Mouse (Mus musculus) G1E-ER4 (cell line): ENCODE results near the gene Tmem106c. TPM values are rescaled to one million over a fixed set of nuclear protein-coding genes. Genes with fewer than 3 reads are reported as not detected.

Experiments used
- GATA1 ChIP-seq: IDR thresholded peaks from one replicate; pipeline ENCODE4 v1.8.0; 2012; ENCODE audit warnings: low read length, inconsistent platforms
- polyA plus RNA-seq: library from polyadenylated mRNA; stranded (reverse); fragments of >175 nt; gene quantifications from 2 replicates; pipeline ENCODE4 v1.2.3, GENCODE M21; 2012

Gene Tmem106c
- polyA plus RNA-seq, 1 experiment = 15.5 TPM

DNA sequence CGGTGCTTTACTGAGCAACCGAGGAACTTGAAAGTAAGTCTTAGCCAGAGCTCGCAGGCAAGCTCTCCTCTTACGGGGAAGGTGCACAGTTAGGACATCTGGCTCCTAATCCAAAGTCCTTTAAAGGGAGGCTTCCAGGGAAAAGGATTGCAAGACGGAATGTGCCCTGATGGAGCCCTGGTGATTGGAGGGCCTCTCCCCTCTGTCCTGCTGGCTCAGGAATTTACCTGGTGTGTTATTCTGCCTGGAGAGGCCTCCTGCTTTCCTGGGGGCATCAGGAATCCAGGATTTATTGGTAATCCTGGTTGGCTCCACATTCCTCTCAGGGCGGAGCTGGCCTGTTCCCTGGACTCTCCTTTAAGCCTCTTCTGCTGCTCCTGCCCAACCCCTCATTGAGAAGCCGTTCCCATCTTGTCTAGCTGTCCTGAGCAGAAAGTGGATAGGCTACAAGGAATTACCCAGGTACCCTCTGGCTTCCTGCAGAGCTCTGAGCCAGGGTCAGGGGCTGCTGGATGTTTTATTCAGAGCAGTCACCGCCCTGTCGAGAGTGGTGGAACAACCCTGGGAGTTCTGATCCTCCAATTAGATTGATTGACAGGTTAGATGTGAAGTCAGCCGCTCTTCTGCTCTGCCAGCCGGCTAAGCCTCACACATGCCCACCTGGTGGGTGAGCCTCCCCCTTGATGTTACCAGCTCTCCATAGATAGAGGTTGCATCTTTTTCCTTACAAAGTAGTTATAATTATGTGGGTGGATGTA is 9.4 kb downstream of the Tmem106c start:
- TF ChIP-seq GATA1 = no peak

DNA sequence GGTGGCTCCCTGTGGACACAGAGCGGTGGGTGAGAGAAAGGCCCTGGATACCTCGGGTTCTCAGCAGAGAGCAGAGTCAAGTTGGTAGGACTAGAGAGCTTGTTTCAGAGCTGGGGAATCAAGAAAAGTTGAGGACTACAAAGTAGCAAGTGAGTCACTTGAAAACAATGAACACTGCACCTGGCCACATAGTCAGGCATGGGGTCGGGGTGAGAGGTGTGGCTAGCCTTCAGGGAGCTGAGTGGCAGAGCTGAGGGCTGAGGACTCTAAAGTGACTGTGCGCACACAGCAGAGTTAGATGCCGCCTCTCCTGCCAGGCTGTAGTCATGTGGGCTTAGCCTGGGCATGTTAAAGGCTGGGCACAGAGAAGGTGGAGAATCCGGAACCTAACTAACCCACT is 17.6 kb downstream of the Tmem106c start:
- TF ChIP-seq GATA1 = no peak

DNA sequence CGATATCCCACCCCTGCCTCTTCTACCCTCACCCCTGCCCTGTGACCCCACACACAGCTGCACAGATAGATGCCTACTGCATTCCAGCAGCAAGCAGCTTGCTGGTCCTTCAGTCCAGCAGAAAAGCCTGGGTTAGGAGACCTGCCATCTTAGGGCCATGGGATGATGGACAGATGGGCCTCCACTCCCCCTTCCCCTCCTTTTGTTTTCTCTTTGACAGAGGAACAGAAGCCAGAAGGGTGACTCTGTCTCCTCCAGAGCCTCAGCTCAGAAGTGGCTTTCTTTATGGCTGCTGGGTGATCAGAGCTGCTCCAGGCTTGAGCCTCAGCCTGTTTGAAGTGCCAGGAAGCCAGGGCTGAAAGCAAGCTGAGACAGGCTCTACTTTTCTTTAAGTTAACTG is 25.5 kb downstream of the Tmem106c start:
- no peak for TF ChIP-seq GATA1

DNA sequence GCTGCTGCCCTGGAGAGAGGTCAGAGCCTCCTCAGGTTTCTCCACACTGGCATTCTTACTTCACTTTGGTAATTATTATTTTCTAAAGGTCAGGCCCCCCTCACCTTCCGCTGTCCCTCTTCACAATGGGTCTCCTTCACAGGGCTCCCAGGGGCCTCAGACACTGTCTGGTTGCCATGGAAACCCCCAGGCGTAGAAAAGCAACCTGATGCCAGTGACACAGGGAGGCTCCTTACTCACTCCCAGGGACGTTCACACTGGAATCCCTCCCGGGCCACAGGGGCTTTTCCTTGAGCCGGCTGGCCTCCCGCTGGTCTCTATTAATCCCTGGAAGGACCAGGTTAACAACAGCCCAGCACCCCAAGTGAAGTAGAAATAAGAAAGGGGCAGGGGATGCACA is 26.1 kb downstream of the Tmem106c start:
- TF ChIP-seq GATA1 = no peak

DNA sequence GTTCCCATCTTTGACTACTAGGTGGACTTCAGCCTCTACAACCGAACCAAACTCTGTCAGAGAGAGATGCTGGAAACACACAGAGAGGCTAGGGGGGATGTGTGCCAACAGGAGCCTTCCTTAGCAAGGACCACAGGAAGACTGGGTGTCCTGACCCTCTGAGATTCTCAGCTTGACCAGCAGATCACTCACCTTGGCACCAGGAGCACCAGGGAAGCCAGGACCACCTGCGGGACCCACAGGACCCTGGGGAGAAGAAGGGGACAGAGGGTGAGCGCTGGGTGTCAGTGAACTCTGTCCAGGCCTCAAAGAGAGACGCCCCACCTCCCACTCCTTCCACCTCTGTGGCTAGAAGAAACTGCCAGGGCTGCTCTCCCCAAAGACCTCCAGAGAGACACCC is 26.7 kb downstream of the Tmem106c start:
- no peak for TF ChIP-seq GATA1

DNA sequence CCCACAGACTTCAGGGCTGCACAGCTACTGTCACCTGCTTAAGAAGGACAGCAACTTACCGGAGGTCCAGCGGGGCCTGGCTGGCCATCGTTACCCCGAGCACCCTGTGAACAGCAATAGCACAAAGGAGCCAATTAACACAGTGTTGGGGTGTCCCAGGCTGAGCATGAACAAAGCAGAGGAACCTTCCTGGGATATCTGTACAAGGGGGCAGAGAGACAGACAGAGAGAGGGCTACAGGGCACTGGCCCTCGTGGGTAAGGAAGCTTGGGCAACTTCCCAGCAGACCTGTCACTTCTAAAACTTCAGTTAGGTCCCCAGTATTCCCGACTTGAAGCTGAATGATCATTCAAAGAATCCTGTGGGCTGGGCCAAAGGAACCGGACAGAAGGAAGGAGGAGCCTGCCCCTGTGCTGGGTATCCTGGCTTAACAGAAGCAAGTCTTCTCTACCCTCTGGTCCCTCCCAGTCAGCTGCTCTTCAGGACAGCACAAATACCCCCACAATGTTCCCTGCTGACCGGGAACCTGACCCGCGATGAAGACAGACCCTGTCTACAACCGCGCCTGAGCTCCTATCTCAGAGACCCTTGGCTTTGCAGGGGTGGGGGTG is 27.4 kb downstream of the Tmem106c start:
- no peak for TF ChIP-seq GATA1

DNA sequence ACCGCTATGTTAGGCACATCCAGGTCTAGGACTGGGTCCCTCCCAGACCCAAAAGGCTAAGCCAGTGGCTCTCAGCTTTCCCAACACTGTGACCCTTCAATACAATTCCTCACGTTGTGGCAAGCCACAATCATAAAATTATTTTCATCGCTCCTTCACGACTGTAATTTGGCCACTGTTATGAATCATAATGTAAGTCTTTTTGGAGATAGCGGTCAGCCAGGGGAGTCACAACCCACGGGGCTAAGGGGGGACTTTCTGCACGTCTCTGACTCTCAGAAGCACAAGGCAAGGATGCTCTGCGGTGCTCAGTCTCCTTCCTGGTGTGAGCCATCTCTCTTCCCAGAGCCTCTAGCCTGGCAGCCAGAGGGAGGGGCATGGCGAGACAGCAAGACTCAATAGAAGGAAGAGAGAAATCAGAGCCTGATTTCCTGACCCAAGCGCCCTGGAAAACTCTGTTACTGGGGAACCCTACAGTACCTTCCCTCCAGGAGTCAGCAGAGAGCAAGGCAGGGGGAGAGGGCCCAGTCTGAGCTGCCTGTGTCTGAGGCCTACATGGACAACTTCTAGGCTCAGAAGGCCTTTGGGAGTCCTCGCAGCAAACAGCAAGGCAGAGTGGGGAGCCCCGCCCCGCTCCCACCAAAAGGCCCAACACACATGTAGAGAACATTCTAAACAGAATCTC is 28.2 kb downstream of the Tmem106c start:
- no peak for TF ChIP-seq GATA1

DNA sequence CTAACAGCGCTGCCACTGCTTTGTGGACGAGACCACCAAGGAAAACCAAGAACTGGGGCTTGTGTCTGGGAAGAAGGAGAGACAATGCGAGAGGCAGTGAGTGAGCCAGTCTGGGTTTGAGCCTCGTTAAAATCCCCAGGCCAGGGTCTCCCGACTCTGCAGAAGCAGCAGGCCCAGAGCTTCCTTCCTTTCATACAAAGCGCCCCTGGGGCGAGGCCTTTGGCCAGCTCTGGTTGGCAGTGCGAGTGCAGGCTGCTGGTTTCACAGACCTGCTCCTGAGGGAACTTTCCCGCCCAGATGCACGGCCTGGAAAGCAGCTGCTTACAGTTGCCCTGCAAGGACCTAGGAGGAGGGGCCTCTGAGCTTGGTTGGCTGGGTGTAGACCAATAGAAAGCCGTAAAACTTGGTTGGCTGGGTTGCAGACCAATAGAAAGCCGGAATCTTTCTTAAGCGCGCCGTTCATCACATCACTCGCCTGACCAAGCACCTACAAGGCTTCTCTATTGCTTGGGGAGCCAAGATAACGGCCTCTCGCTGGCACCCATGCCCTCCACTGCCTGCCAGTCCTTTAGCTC is 28.8 kb downstream of the Tmem106c start:
- TF ChIP-seq GATA1 = no peak

DNA sequence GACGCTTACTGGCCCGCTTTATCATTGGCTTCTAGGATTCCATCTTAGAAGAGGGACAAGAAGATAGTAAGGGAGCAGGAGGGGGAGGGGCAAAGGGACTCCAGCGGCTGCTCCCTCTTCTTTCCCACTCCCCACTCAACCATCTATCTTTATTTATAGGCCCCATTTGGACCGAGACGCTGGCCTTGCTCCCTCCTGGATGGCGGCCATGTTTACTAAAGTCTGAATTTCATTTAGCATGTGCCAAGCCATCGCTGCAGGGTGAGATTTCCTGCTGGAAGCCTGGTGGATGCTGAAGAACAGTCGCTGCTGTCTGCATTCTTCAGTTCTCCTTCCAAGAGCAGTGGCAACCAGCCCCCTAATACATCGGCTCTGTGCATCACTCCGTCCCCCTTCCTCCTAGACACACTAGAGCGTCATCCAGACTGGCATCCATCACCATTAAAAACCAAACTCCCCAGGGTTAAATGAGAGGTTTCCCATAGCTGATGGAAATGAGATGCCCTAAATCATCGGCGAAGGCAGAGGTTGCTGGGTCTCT is 32.8 kb downstream of the Tmem106c start:
- TF ChIP-seq GATA1 = no peak

DNA sequence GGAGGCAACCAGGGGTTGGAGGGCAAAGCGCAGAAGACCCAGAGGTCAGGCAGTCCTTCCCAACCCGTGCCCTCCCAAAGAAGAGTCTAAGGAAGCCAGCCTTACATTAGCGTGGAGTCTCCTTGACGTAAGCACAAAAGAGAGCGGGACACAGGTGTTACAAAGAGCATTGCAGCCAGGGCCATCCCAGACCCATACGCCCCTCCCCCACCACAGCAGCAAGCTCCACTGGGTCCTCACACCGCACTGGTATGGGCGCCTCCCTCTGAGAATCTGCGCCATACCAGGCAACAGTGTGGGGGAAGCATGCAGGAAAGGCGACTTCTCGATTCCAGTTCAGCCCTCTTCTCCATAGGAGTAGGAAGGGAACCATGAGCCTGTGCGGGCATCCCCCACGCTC is 35.5 kb downstream of the Tmem106c start:
- TF ChIP-seq GATA1 = no peak

DNA sequence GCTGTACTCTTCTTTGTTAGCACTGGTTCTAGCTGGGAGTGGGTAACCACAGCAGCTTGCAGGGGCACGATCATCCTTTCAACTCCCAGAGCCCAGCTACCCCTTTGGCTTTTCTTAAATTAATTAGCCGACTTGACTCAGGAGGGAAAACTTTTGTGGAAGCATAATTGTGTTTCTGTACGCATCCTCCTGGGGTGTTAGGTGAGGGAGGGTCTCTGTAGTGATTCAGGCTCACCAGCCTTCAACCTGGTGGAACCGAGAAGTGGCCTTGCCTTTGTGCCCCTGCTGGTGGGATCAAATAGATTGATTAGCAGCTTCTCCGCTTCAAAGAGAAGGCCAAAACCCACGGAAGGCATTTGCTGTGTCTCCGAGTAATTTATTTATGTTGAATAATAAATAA is 36.0 kb downstream of the Tmem106c start:
- no peak for TF ChIP-seq GATA1

DNA sequence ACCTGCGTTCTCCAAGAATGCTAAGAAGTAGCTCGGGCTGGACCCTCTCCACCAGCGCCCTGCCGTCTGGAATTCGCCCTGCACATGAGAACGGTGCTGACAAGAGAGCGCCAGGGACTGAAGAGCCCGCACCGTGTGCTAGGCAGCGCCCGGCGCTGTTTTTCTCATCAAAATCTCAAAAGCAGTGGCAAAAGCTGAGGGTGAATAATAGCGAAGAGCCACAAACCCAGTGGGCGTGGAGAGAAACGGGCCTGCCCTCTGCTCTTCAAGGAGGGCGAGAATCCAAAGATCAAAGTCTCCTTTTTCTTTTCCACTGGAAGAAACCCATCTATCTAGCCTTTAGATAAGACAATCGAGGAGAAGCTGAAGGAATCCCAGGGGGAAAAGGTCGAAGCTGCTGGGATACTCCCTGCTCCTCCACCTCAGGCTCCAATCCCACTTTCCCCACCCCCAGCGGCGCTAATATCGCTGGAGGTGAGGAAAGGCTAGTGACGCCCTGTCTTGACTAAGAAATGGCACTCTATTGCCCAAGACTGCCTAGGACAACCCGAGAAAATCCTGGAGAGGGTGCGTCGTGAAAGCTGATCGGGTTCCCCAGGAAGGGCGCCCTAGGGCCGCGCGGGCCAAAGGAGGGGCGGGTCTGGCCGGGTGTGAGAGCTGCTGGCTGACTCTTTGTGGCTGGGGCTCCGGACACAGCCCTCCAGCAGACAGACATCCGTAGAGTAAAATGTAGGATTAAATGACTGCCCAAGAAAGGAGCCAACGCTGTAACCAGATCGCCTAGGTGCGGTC is 37.5 kb downstream of the Tmem106c start:
- no peak for TF ChIP-seq GATA1

DNA sequence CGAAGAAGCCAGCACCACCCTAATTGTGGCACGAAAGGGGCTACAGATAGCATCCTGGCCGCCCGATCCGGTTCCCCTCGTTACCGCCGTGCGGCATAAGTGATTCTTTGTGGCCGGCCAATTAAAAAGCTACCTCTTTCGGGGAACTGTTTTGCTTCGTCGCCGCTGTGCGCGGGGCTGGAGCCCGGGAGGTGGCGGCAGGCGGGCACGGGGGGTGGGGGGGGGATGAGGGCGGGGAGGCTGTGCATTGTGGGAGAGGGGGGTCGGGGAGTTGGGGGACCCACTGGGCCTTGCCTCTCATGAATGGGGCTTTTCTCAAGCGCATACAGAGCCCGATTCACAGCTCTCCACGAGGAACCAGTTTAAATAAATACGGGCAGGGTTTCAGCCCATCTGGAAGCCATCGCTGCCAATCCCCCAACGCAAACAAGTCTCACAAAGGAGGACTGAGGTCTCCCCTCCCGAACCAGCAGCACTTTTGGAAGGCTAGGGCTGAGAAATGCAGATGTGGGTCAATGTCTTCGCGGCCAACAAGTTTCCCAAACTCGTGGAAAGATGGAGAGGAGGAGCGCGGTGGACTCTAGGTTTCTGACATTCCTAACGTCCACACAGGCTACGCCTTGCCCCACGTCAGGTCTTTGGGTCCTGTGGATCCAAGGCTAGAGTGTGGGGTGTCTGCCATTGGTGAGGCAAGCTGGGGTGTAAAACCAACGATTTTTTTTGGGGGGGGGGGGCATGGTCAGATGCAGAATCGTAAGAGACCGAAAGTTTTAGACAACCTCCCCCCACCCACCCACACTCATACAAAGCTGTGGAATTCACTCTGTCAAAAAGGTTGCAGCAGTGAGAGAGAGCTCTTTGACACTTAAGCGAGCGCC is 38.4 kb downstream of the Tmem106c start:
- no peak for TF ChIP-seq GATA1
